Mouse (Mus musculus) heart, embryonic 16.5 days (tissue): ENCODE results near the gene Dennd1a. TPM values are rescaled to one million over a fixed set of nuclear protein-coding genes. Genes with fewer than 3 reads are reported as not detected.
A peak's percentile ranks its signal among the peaks of the same experiment; 100 is the strongest.

Experiments
- ATAC-seq: fragments of 200-750 bp; cut with Nextera tagmentation; replicated peaks from 2 replicates; pipeline ENCODE4 v1.8.0; 2017; ENCODE audit warnings: moderate number of reproducible peaks; ENCODE audit not compliant: insufficient read depth, low FRiP score; ENCODE audit errors: extremely low read depth
- H3K27ac ChIP-seq: fragments of 300-500 bp; sonication (generic); 2 replicates; pipeline ENCODE4 v1.5.1; 2014; ENCODE audit warnings: mild to moderate bottlenecking, low read length, control low read depth, moderate library complexity
- H3K27me3 ChIP-seq: fragments of 300-500 bp; sonication (generic); 2 replicates; pipeline ENCODE4 v1.6.1; 2014; ENCODE audit warnings: low read length, mixed read lengths; ENCODE audit not compliant: control insufficient read depth, insufficient read depth
- H3K36me3 ChIP-seq: fragments of 300-500 bp; sonication (generic); 2 replicates; pipeline ENCODE4 v1.6.1; 2014; ENCODE audit not compliant: control insufficient read depth, insufficient read depth
- H3K4me1 ChIP-seq: fragments of 300-500 bp; sonication (generic); 2 replicates; pipeline ENCODE4 v1.6.1; 2014; ENCODE audit warnings: low read length, mixed read lengths; ENCODE audit not compliant: control insufficient read depth, insufficient read depth
- H3K4me2 ChIP-seq: fragments of 300-500 bp; sonication (generic); 2 replicates; pipeline ENCODE4 v1.6.1; 2014; ENCODE audit warnings: low read depth, mild to moderate bottlenecking, control low read depth, low read length
- H3K4me3 ChIP-seq: fragments of 300-500 bp; sonication (generic); 2 replicates; pipeline ENCODE4 v1.5.1; 2014; ENCODE audit warnings: mild to moderate bottlenecking, control low read depth, low read length
- H3K9ac ChIP-seq: fragments of 300-500 bp; sonication (generic); 2 replicates; pipeline ENCODE4 v1.6.1; 2014; ENCODE audit warnings: low read length, control low read depth
- H3K9me3 ChIP-seq: fragments of 300-500 bp; sonication (generic); replicated peaks from 2 replicates; pipeline ENCODE4 v1.6.1; 2016; ENCODE audit warnings: low read length; ENCODE audit not compliant: control insufficient read depth
- WGBS: fragments of 180-500 bp; shearing (Covaris S2); extraction: QIAGEN DNeasy Blood & Tissue Kit; methylation state at CpG from one replicate; pipeline ENCODE4 v1.1.7; 2014; 5-methylcytosine and 5-hydroxymethylcytosine counted together
- polyA plus RNA-seq: library from polyadenylated mRNA; unstranded; fragments of >200 nt; fragmentation: Nextera tagmentation; extraction: Ambion mirVana; gene quantifications from 2 replicates; pipeline ENCODE4 v1.2.1, GENCODE M21; 2015

Dennd1a gene
- polyA plus RNA-seq, 1 experiment from 2014 or later = 12.7 TPM

DNA sequence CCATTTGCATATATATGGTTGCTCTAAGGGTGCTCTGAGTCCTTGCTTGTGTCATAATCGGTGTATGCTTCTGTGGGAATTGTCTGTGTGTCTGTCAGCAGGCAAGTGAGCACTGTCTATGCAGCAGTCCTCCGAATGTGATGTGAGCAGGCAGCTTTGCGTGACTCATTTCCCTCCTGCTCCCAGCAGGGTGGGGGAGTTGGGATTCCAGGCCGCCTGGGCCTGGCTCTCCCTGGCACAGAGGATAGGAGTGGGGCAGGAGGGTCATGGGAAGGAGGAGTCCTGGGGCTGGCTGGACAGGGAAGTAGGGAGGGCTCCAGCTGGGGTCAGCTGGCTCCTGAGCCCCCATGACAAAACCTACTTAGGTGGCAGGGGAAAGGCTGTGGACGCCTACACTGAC, 502.7 kb downstream of the Dennd1a start:
- H3K36me3 ChIP-seq = no peaks in the 10 kb centered on the region
- H3K4me2 ChIP-seq = no peak overlapping the region
- H3K27ac ChIP-seq = no peak overlapping the region
- H3K9me3 ChIP-seq = 0 out of 2 replicates have a peak, but pooled peaks cover 2% of the 10 kb centered on the region
- 52% methylated on average over 5 of the region's 5 CpGs for WGBS
- no peak for ATAC-seq
- H3K4me1 ChIP-seq = peaks cover 29% of the 10 kb centered on the region
- no peak overlapping the region for H3K4me3 ChIP-seq
- no peak overlapping the region for H3K9ac ChIP-seq
- peaks cover 15% of the 10 kb centered on the region for H3K27me3 ChIP-seq

DNA sequence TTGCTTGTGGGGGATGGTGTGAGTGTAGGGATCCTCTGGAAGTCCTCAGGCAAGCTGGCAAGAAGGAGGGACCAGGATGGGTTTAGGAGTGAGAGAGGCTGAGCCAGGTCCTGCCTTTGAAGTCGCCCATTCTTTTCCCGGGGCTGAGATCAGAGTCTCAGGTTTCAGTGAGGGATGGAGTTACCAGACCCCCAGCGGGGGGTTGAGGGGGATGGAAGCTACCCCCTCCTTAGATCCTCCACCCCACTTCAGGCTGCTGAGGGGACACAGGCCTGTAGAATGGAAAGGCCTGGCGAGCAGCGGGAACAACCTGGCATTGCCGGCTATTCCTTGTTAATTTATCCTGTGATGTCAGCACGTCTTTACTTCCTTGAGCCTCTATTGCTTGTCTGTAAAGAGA, 505.2 kb downstream of the Dennd1a start:
- Histone ChIP-seq H3K4me1 (peaks cover 21% of the 10 kb centered on the region), H3K36me3 (no peaks in the 10 kb centered on the region), H3K9me3 (0 out of 2 replicates have a peak, but pooled peaks cover 2% of the 10 kb centered on the region), H3K27ac (no peak overlapping the region), H3K4me3 (no peak overlapping the region), H3K4me2 (no peak overlapping the region), H3K27me3 (peaks cover 14% of the 10 kb centered on the region), H3K9ac (no peak overlapping the region)
- 48% methylated on average over 7 of the region's 7 CpGs for WGBS
- ATAC-seq = no peak

DNA sequence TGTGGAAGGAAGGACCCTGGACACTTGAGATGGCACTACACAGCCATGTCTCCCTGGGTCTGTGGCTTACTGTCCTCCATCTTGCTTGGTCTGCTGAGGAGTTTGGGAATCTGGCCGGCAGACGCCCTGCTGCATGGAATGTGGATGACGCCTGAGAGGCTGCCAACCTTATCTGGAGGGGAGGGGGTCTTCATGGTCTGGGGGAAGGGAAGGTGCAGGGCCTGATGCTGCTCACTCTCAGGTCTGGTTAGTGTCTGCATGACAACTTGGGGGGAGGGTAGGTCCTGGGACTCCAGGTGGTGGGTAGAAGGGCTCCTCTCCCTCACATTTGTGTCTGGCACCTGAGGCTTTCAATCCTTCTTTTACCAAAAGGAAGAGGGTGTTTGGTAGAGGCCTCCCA, 505.8 kb downstream of the Dennd1a start:
- ATAC-seq = no peak
- WGBS = 36% methylated on average over 3 of the region's 3 CpGs
- H3K27ac ChIP-seq = no peak overlapping the region
- H3K9me3 ChIP-seq = 0 out of 2 replicates have a peak, but pooled peaks cover 2% of the 10 kb centered on the region
- H3K4me2 ChIP-seq = no peak overlapping the region
- H3K27me3 ChIP-seq = peaks cover 14% of the 10 kb centered on the region
- H3K4me3 ChIP-seq = no peak overlapping the region
- H3K4me1 ChIP-seq = peaks cover 20% of the 10 kb centered on the region
- H3K36me3 ChIP-seq = no peaks in the 10 kb centered on the region
- no peak overlapping the region for H3K9ac ChIP-seq

DNA sequence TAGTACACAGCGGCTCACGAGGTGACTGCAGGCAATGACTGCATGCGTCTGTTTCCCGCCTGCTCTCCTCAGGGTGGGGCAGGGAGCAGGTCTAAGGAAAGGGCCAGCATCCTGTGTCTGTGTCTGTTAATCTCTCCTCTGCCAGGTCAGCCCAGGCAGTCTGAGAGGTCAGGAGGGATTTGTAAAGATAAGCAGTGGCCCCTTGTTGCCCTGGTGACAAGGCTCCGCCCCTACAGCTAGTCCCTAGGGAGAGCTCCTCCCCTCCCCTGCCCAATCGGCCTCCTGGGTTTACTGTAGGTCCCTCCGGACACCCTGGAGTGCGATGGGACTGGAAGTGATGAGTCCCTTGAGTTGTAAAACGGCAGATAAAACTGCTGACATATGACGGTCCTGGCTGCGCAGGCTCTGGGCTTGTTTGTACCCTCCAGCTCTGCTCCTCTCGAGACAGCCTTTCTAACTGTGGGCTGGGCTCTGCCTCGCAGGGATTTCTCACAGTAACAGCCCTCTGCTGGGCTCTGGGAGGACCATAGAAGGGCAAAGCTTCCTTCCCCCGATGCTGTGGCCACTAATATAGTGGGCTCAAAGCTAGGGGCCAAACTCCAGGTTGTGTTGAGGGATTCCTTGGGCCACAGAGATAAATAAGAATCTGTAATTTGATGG, 506.8 kb downstream of the Dennd1a start:
- peak overlapping the region; percentile 61 for H3K4me2 ChIP-seq
- peak overlapping the region; percentile 18 for H3K9ac ChIP-seq
- H3K4me1 ChIP-seq = peaks cover 22% of the 10 kb centered on the region
- no peaks in the 10 kb centered on the region for H3K36me3 ChIP-seq
- no peaks in the 10 kb centered on the region for H3K9me3 ChIP-seq
- ATAC-seq = peak; percentile 43
- H3K27me3 ChIP-seq = peaks cover 8% of the 10 kb centered on the region
- peak overlapping the region; percentile 47; the same call in 1 of the 2 replicates for H3K27ac ChIP-seq
- peak overlapping the region; percentile 40 for H3K4me3 ChIP-seq
- WGBS = 4% methylated on average over 14 of the region's 14 CpGs

DNA sequence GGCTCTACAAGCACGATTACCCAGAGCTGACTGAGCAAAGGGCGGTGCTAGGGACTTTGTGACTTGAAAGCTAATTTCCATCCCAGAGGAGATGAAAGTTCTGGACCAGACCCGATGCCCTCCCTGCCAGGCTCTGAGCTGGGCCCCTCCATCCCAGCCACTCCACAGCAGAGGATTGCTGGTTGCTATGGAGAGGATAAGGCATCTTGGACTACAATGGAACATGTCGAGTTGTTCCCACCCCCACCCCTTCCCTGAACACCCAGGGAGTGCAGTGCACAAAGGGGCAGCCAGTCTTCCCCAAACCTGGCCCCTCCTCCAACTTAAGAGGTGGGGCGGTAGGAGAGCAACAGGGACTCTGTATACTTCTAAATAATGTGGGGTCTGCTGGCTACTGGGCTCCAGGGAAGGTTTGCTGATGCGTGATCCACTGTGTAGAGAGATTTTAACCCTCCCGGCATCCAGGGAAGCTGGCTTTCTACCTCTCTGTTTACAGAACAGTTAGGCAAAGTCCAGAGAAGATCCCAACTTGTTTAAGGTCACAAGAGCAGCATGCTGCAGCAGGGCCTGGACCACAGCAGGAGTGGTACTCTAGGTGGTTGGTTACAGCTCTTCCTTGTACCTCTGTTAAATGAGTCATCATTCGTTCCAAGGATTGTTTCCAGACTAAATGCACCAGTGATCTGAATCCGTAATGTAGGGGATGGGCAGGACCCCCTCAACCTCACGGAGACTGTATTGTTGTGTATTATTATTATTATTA, 509.1 kb downstream of the Dennd1a start:
- WGBS = 47% methylated on average over 10 of the region's 10 CpGs
- H3K9me3 ChIP-seq = no peaks in the 10 kb centered on the region
- H3K36me3 ChIP-seq = no peaks in the 10 kb centered on the region
- H3K9ac ChIP-seq = no peak overlapping the region
- no peak overlapping the region for H3K27ac ChIP-seq
- H3K4me2 ChIP-seq = no peak overlapping the region
- ATAC-seq = no peak
- no peak overlapping the region for H3K4me3 ChIP-seq
- peaks cover 8% of the 10 kb centered on the region for H3K27me3 ChIP-seq
- peaks cover 22% of the 10 kb centered on the region for H3K4me1 ChIP-seq

DNA sequence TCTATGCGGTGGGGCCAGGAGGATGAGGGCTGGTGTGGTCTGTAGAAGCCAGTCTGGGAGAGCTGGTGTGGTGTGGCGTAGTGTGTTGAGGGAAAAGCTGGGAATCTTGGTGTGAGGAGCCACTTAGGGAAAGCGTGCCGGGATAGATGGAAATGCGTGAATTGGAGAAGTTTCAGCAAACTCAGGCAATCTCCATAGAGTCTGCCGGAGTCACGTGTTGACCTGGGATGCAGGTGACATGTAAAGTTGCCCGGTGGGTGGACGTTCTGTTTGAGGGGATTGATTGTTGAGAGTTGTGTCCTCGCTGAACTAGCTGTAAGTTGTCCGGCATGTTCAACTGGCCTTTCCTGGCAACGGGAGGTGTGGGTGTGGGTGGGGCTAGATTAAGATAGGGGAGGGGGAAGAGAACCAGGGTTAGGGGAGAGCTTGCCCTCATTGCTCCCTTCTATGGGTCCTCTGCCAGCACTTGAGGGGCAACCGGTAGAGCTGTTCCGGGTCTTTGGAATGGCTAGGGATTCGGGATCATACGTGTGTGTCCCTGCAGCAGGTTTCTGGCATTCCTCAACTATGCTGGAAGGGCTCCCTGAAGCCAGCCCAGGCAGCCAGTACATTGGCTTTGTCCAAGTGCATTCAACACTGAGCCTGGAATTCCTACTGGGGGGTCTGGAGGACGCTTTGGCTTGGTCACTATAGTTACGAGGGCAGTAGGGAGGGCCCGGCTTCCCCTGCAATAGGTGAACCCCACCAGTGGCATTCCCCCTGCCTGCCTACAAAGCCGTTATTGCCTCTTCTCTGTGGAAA, 510.4 kb downstream of the Dennd1a start:
- H3K27ac ChIP-seq = no peak overlapping the region
- peak overlapping the region; percentile 35; the same call in 1 of the 2 replicates for H3K4me3 ChIP-seq
- no peaks in the 10 kb centered on the region for H3K9me3 ChIP-seq
- no peak for ATAC-seq
- no peak overlapping the region for H3K9ac ChIP-seq
- peaks cover 8% of the 10 kb centered on the region for H3K27me3 ChIP-seq
- 17% methylated on average over 20 of the region's 20 CpGs for WGBS
- H3K4me1 ChIP-seq = peaks cover 22% of the 10 kb centered on the region
- no peaks in the 10 kb centered on the region for H3K36me3 ChIP-seq
- H3K4me2 ChIP-seq = peak overlapping the region; percentile 57

DNA sequence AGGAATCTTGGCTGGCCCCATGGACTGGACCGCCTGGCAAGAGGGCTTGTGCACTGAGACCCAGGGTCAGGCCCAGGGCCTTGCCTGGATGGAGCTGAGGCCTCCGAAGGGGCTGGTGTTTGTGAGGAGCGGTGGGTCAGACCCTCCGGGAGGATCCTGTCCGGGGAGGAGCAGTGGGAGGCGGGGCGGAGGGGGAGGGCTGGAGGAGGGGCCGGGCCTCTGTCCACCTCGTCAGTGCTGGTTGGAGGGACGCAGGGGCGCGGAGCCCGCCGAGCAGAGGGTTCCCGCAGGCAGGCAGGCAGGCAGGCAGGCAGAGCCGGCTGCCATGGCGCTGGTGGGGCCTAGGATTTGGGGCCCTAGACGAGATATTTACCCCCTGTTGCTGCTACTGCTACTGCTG, 511.2 kb downstream of the Dennd1a start, which contains the start of gene Crb2:
Gene Crb2 (plus strand): TSS at position 234 of the 400 bp plus-strand sequence.
- WGBS = 6% methylated on average over 18 of the region's 18 CpGs
- Histone ChIP-seq H3K9me3 (no peaks in the 10 kb centered on the region), H3K4me2 (peak within 1 kb of the TSS; percentile 57), H3K9ac (peak within 1 kb of the TSS; percentile 18; the same call in 1 of the 2 replicates), H3K4me3 (peak within 1 kb of the TSS; percentile 35), H3K36me3 (no peaks in the 10 kb centered on the region), H3K27me3 (peaks cover 8% of the 10 kb centered on the region), H3K27ac (no peak within 1 kb of the TSS), H3K4me1 (peaks cover 21% of the 10 kb centered on the region)
- no peak for ATAC-seq

DNA sequence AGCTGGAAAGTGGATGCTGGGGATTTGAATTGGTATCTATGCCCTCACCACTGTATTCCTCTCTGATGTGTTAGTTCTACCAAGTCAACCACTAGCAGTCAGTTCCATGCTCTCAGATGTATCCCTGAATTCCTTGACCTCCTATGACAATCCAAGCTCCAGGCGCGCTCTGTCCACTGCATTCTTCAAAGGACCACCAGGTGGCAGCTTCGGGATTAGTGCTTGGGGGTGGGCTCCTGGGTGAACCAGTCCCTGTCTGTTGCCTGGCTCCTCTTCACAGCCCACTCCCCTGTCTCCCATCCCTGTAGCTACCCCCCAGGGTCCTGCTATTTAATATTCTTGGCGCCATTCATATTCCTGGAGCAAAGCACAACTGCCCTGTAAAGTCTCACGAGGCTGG, 512.6 kb downstream of the Dennd1a start:
- no peak overlapping the region for H3K27ac ChIP-seq
- H3K4me3 ChIP-seq = no peak overlapping the region
- peaks cover 8% of the 10 kb centered on the region for H3K27me3 ChIP-seq
- ATAC-seq = no peak
- 20% methylated on average over 5 of the region's 5 CpGs for WGBS
- no peaks in the 10 kb centered on the region for H3K9me3 ChIP-seq
- H3K4me2 ChIP-seq = no peak overlapping the region
- H3K36me3 ChIP-seq = no peaks in the 10 kb centered on the region
- peaks cover 10% of the 10 kb centered on the region for H3K4me1 ChIP-seq
- H3K9ac ChIP-seq = no peak overlapping the region
